In genomic region chr4:97771426-97771825, GRCm38 (mm10) we compare ENCODE assay signal across 8 mouse cellular contexts. TPM values are rescaled to one million over a fixed set of nuclear protein-coding genes. Genes with fewer than 3 reads are reported as not detected.
DNase-seq lines count a peak whose midpoint lies in the region; ATAC-seq lines count a peak whose summit lies in the region.

No protein-coding gene starts in this region.

- H3K4me3 ChIP-seq in kidney, embryonic 15.5 days (replicated peaks): peak overlapping the region; percentile 48
- peak overlapping the region; percentile 37 for H3K4me3 ChIP-seq in hindbrain, embryonic 11.5 days (ENCODE audit: low read depth, low read length)
- H3K4me3 ChIP-seq in midbrain, embryonic 12.5 days: peak overlapping the region; percentile 47

- H3K36me3 ChIP-seq in kidney, embryonic 15.5 days: no peaks in the 10 kb centered on the region
- no peaks in the 10 kb centered on the region for H3K36me3 ChIP-seq in hindbrain, embryonic 11.5 days (ENCODE audit: control insufficient read depth, insufficient read depth, low read length)
- H3K36me3 ChIP-seq in midbrain, embryonic 12.5 days: no peaks in the 10 kb centered on the region

- no peak for DNase-seq in kidney, adult 8-10 months
- DNase-seq in adipocyte (ENCODE audit: low spot score): peak; percentile 30
- peak; percentile 34 for DNase-seq in hindbrain, embryonic 11.5 days (ENCODE audit: low spot score)
- no peak for DNase-seq in left cerebral cortex, postnatal 4 days
- DNase-seq in urinary bladder, postnatal 4 days (ENCODE audit: low spot score in 2 of 2): no peak

- H3K27ac ChIP-seq in kidney, embryonic 15.5 days: peak overlapping the region; percentile 94
- H3K27ac ChIP-seq in hindbrain, embryonic 11.5 days (ENCODE audit: low read depth, low read length): peak overlapping the region; percentile 79
- H3K27ac ChIP-seq in midbrain, embryonic 12.5 days (replicated peaks): peak overlapping the region; percentile 91

- intact Hi-C loops in left cerebral cortex, postnatal 4 days (cut with DNase I): no loop called here

- H3K4me2 ChIP-seq in kidney, embryonic 15.5 days: peak overlapping the region; percentile 63
- peak overlapping the region; percentile 57 for H3K4me2 ChIP-seq in hindbrain, embryonic 11.5 days (replicated peaks; ENCODE audit: low read depth, low read length)
- H3K4me2 ChIP-seq in midbrain, embryonic 12.5 days (replicated peaks): peak overlapping the region; percentile 62

- peak overlapping the region; percentile 37; the same call in 1 of the 2 replicates for H3K9ac ChIP-seq in kidney, embryonic 15.5 days
- peak overlapping the region; percentile 48 for H3K9ac ChIP-seq in hindbrain, embryonic 11.5 days (ENCODE audit: low read depth, low read length)
- peak overlapping the region; percentile 62 for H3K9ac ChIP-seq in midbrain, embryonic 12.5 days (replicated peaks)

- H3K9me3 ChIP-seq in kidney, embryonic 15.5 days (replicated peaks): no peaks in the 10 kb centered on the region
- no peaks in the 10 kb centered on the region for H3K9me3 ChIP-seq in hindbrain, embryonic 11.5 days (ENCODE audit: control insufficient read depth, low read length)
- H3K9me3 ChIP-seq in midbrain, embryonic 12.5 days: no peaks in the 10 kb centered on the region

- 13% methylated on average over 5 of the region's 5 CpGs for whole genome bisulfite sequencing in kidney, embryonic 15.5 days
- WGBS in hindbrain, embryonic 11.5 days: 18% methylated on average over 5 of the region's 5 CpGs
- 13% methylated on average over 5 of the region's 5 CpGs for WGBS in midbrain, embryonic 12.5 days

- no peak for ATAC-seq in kidney, embryonic 15.5 days (replicated peaks; ENCODE audit: low FRiP score)
- no peak for ATAC-seq in hindbrain, embryonic 11.5 days (ENCODE audit: low FRiP score)
- ATAC-seq in midbrain, embryonic 12.5 days (ENCODE audit: low FRiP score, low read depth): no peak
- ATAC-seq in frontal cortex, adult (ENCODE audit: low TSS enrichment): no peak

- H3K27me3 ChIP-seq in kidney, embryonic 15.5 days: peaks cover 32% of the 10 kb centered on the region
- peaks cover 5% of the 10 kb centered on the region; the same call in 1 of the 2 replicates for H3K27me3 ChIP-seq in hindbrain, embryonic 11.5 days (ENCODE audit: control insufficient read depth, insufficient read depth, low read length)
- H3K27me3 ChIP-seq in midbrain, embryonic 12.5 days: peaks cover 30% of the 10 kb centered on the region

- H3K4me1 ChIP-seq in kidney, embryonic 15.5 days: peaks cover 28% of the 10 kb centered on the region
- no peaks in the 10 kb centered on the region; the same call in 1 of the 2 replicates for H3K4me1 ChIP-seq in hindbrain, embryonic 11.5 days (replicated peaks; ENCODE audit: control insufficient read depth, insufficient read depth, low read length)
- H3K4me1 ChIP-seq in midbrain, embryonic 12.5 days: peaks cover 28% of the 10 kb centered on the region

RNA-seq across cellular contexts. Expression of gene Nfia, which starts 1.1 kb away (rescaled TPM):
- polyA plus RNA-seq in kidney, embryonic 15.5 days (2015; fragmentation: Nextera tagmentation; extraction: Ambion mirVana): 26.8 and 29.3 TPM in 2 replicates
- 29.8 and 45.6 TPM in 2 replicates for polyA plus RNA-seq in hindbrain, embryonic 11.5 days (2014; fragmentation: Nextera tagmentation; extraction: Ambion mirVana)
- 28.5 and 28.6 TPM in 2 replicates for polyA plus RNA-seq in midbrain, embryonic 12.5 days (2016; fragmentation: Nextera tagmentation; extraction: Ambion mirVana)
- 10 to 100 TPM; 97.1 to 99.7 TPM for total RNA-seq in left cerebral cortex, postnatal 4 days (2021)

RNA-seq across cellular contexts. Expression of gene E130114P18Rik, which starts 6.5 kb away (rescaled TPM):
- polyA plus RNA-seq in kidney, embryonic 15.5 days (2015; fragmentation: Nextera tagmentation; extraction: Ambion mirVana): 0.51 and 0.59 TPM in 2 replicates
- 28.5 and 36.5 TPM in 2 replicates for polyA plus RNA-seq in hindbrain, embryonic 11.5 days (2014; fragmentation: Nextera tagmentation; extraction: Ambion mirVana)
- polyA plus RNA-seq in midbrain, embryonic 12.5 days (2016; fragmentation: Nextera tagmentation; extraction: Ambion mirVana): 11.5 and 16.5 TPM in 2 replicates
- 1 to 10 TPM; 6.6 to 8.2 TPM for total RNA-seq in left cerebral cortex, postnatal 4 days (2021)

Comparison
In these comparisons a context has a peak if more than half of its experiments do, and no peak if none do; other contexts are left out.
1. DNase-seq: peak in adipocyte (single experiment) and hindbrain, embryonic 11.5 days (single experiment); none in kidney, adult 8-10 months (0 of 2), left cerebral cortex, postnatal 4 days (single experiment) and urinary bladder, postnatal 4 days (0 of 2).
2. Peak in every context shown above with its lines, with median percentiles within 50 percentile points of each other: H3K27ac ChIP-seq, H3K4me2 ChIP-seq, H3K4me3 ChIP-seq and H3K9ac ChIP-seq.